ENCODE assay signal across 11 mouse cellular contexts in genomic region chr10:12792049-12792448, GRCm38 (mm10).
A peak's percentile ranks its signal among the peaks of the same experiment; 100 is the strongest.
DNase-seq lines count a peak whose midpoint lies in the region; ATAC-seq and TF ChIP-seq lines count a peak whose summit lies in the region.
"Had no signal": no experiment of that assay in that cellular context is flagged by ENCODE, and none has a peak within 500 bp of the region (broad histone marks: within the 10 kb centered on the region; RNA-seq: fewer than 3 reads in every experiment).

No protein-coding gene starts in this region.

- no peak overlapping the region for H3K9ac ChIP-seq in forebrain, embryonic 12.5 days
- H3K9ac ChIP-seq in forebrain, embryonic 16.5 days (replicated peaks; ENCODE audit: low read depth, low read length): no peak overlapping the region
- H3K9ac ChIP-seq in hindbrain, embryonic 15.5 days: no peak overlapping the region
- H3K9ac ChIP-seq: liver, embryonic 13.5 days had no signal

- H3K27me3 ChIP-seq in forebrain, embryonic 12.5 days: no peaks in the 10 kb centered on the region
- no peaks in the 10 kb centered on the region for H3K27me3 ChIP-seq in forebrain, embryonic 16.5 days (replicated peaks; ENCODE audit: control insufficient read depth, insufficient read depth, low read length)
- no peaks in the 10 kb centered on the region for H3K27me3 ChIP-seq in hindbrain, embryonic 15.5 days
- H3K27me3 ChIP-seq: liver, embryonic 13.5 days had no signal

- no peaks in the 10 kb centered on the region for H3K9me3 ChIP-seq in forebrain, embryonic 12.5 days
- H3K9me3 ChIP-seq in forebrain, embryonic 16.5 days (ENCODE audit: control insufficient read depth, low read length): no peaks in the 10 kb centered on the region
- H3K9me3 ChIP-seq in hindbrain, embryonic 15.5 days: no peaks in the 10 kb centered on the region
- H3K9me3 ChIP-seq: liver, embryonic 13.5 days had no signal

- peak; percentile 8 for DNase-seq in left cerebral cortex, postnatal 4 days
- DNase-seq in left cerebral cortex, adult 8-10 months (ENCODE audit: low spot score in 2 of 2): no peak
- no peak for DNase-seq in natural killer cell, adult 2 months (ENCODE audit: low spot score in 2 of 2)
- DNase-seq in gastrocnemius, postnatal 25 days: no peak
- DNase-seq: adrenal gland, postnatal 10 days; liver, embryonic 13.5 days; thymus, postnatal 14 days had no signal

- no peak for TF ChIP-seq CTCF in olfactory bulb, adult 2 months (IDR thresholded peaks at IDR 0.05; ENCODE audit: insufficient read depth, low read depth, low read length)

- H3K4me3 ChIP-seq in forebrain, embryonic 12.5 days (replicated peaks): no peak overlapping the region
- no peak overlapping the region for H3K4me3 ChIP-seq in forebrain, embryonic 16.5 days (replicated peaks; ENCODE audit: low read length)
- H3K4me3 ChIP-seq in hindbrain, embryonic 15.5 days: no peak overlapping the region
- no peak overlapping the region for H3K4me3 ChIP-seq in olfactory bulb, adult 2 months (ENCODE audit: insufficient read depth, low read depth, low read length)
- H3K4me3 ChIP-seq: liver, embryonic 13.5 days had no signal

- 0 out of 2 replicates have a peak, but pooled peaks have one; percentile 33 for ATAC-seq in forebrain, embryonic 12.5 days (ENCODE audit: low FRiP score)
- ATAC-seq in forebrain, embryonic 16.5 days: no peak
- no peak for ATAC-seq in hindbrain, embryonic 15.5 days (ENCODE audit: low FRiP score, low read depth)

- H3K27ac ChIP-seq in forebrain, embryonic 12.5 days: no peak overlapping the region
- no peak overlapping the region for H3K27ac ChIP-seq in forebrain, embryonic 16.5 days (ENCODE audit: low read length)
- 0 out of 2 replicates have a peak overlapping the region, but pooled peaks have one; percentile 2 for H3K27ac ChIP-seq in hindbrain, embryonic 15.5 days (replicated peaks)
- H3K27ac ChIP-seq in olfactory bulb, adult 2 months (ENCODE audit: insufficient read depth, low read depth, low read length): peak overlapping the region; percentile 94
- H3K27ac ChIP-seq: liver, embryonic 13.5 days had no signal

- intact Hi-C loops in left cerebral cortex, postnatal 4 days (cut with DNase I): no loop called here

- no peak for TF ChIP-seq POLR2A in olfactory bulb, adult 2 months (IDR thresholded peaks at IDR 0.05; ENCODE audit: insufficient read depth, low read depth, low read length)

- H3K36me3 ChIP-seq in forebrain, embryonic 12.5 days (replicated peaks): no peaks in the 10 kb centered on the region
- no peaks in the 10 kb centered on the region for H3K36me3 ChIP-seq in forebrain, embryonic 16.5 days (ENCODE audit: control insufficient read depth, insufficient read depth)
- H3K36me3 ChIP-seq in hindbrain, embryonic 15.5 days: no peaks in the 10 kb centered on the region
- H3K36me3 ChIP-seq: liver, embryonic 13.5 days had no signal

- WGBS in forebrain, embryonic 12.5 days: 6% methylated on average over 6 of the region's 6 CpGs
- WGBS in forebrain, embryonic 16.5 days: 22% methylated on average over 6 of the region's 6 CpGs
- WGBS in hindbrain, embryonic 15.5 days: 9% methylated on average over 6 of the region's 6 CpGs
- WGBS in olfactory bulb, adult 2 months: 41% methylated on average over 6 of the region's 6 CpGs

- H3K4me1 ChIP-seq in forebrain, embryonic 12.5 days: peaks cover 16% of the 10 kb centered on the region
- H3K4me1 ChIP-seq in forebrain, embryonic 16.5 days (replicated peaks; ENCODE audit: control insufficient read depth, insufficient read depth, low read length): peaks cover 5% of the 10 kb centered on the region; the same call in 1 of the 2 replicates
- peaks cover 9% of the 10 kb centered on the region for H3K4me1 ChIP-seq in hindbrain, embryonic 15.5 days (replicated peaks)
- peaks cover 19% of the 10 kb centered on the region for H3K4me1 ChIP-seq in olfactory bulb, adult 2 months (ENCODE audit: control insufficient read depth, insufficient read depth, low read length)

- no peak overlapping the region for H3K4me2 ChIP-seq in forebrain, embryonic 12.5 days
- H3K4me2 ChIP-seq in forebrain, embryonic 16.5 days (ENCODE audit: low read length): no peak overlapping the region
- no peak overlapping the region for H3K4me2 ChIP-seq in hindbrain, embryonic 15.5 days
- H3K4me2 ChIP-seq: liver, embryonic 13.5 days had no signal

Comparison
In these comparisons a context has a peak if more than half of its experiments do, and no peak if none do; other contexts are left out.
1. H3K27ac ChIP-seq: peak in hindbrain, embryonic 15.5 days (single experiment) and olfactory bulb, adult 2 months (single experiment); none in forebrain, embryonic 12.5 days (single experiment) and forebrain, embryonic 16.5 days (single experiment).